Mouse (Mus musculus) forelimb bud, embryonic 11.5 days (tissue): ENCODE results near the gene Cenpb.
A peak's percentile ranks its signal among the peaks of the same experiment; 100 is the strongest.
"Not testable (repeated sequence)": the region's sequence is repeated elsewhere in the genome, so short reads cannot be mapped to it uniquely, and the experiment has no call there.

ENCODE experiments used
- DNase-seq: peaks from one replicate; pipeline ENCODE4 v3.0.0-alpha.2; 2012; ENCODE audit warnings: low read depth, low spot score

Gene Cenpb

DNA sequence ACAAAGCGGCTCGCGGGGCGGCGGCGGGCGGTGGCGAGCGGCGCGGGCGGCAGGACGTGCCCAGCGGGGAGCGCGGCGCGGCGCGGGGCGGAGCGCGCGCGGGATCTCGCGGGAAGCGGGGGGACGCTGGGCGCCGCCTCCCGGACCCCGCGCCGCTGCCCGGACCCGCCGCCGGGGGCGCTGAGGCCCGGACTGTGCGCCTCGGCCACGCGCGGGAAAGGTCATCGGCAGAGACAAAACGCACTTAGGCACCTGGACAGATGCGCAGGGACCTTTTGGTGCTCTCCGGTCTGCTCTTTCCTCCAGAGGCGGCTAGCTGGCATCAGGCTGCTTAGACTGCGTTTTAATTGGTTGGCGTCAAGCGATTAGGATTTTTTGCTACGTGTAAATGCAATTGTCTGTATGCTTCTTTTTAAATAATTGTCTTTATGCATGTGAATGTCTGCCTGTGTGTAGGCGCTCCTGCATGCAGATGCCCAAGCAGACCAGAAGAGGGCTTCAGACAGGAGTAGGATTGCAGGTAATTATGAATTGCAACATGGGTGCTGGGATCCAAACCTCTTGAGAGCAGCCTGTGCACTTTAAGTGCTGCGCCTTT is at the start of gene Cenpb:
Gene Cenpb, minus strand, starts transcription at position 78 of the 598 bp plus-strand sequence.
- peak; percentile 76 for DNase-seq

DNA sequence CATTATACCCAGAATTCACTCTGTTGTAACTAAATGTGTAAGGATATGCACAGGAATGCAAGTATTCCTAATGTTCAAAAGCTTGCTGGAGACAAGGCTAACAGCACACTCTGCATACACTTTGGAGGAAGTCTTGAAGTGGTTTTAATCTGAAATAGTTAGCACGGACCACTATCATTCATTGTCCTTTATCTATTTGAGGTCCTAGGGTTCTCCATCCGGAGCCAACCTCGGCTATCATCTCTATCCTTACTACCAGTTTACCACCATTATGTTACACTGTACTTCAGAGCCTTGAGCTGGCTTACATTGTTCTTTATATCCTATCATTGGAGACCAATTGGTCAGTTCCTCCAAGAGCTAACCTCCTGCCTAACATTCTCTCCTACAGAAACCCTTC is 47.4 kb upstream of the Cenpb start:
- DNase-seq, result no peak

GRCm38 (mm10) chr2:131226669-131227068 is 46.8 kb upstream of the Cenpb start:
- not testable (repeated sequence) for DNase-seq

DNA sequence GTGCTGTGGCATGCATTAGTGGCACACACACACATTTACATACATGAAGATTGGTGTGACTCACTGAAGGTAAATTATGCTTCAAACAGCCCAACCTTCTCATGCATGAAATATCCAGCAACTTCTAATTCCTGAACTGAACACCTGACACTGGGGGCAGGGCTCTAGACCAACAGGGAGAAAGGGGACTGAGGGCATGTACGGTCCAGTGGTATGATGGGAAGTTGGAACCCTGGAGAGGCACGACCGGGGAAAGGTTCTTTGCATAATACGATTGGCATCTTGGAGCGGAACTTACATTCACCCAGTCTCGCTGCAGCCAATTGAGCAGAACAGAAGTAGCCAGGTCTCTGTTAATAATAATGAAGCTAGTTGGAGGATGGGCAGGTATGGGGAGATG is 45.3 kb upstream of the Cenpb start:
- no peak for DNase-seq

DNA sequence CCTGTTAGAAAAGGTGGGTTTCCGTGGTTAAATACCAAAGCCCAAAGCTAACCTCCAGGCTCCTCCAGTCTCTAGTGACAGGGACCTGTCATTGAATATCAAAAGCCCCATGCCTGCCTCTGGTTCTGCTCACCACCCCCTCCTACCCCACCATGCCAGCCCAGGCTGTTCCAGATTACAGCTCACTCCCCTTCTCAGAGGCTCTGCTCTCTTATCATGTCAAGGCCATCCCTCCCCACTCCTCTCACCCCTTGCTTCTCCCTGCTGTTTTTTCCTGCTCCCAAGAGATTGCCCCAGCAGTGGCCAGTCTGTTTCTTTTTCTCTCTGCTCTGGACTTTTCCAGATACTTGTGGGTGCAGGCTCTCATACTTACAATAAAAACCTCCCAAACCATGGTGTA is 43.7 kb upstream of the Cenpb start:
- no peak for DNase-seq

GRCm38 (mm10) chr2:131222562-131222961 is 42.7 kb upstream of the Cenpb start:
- no peak for DNase-seq

DNA sequence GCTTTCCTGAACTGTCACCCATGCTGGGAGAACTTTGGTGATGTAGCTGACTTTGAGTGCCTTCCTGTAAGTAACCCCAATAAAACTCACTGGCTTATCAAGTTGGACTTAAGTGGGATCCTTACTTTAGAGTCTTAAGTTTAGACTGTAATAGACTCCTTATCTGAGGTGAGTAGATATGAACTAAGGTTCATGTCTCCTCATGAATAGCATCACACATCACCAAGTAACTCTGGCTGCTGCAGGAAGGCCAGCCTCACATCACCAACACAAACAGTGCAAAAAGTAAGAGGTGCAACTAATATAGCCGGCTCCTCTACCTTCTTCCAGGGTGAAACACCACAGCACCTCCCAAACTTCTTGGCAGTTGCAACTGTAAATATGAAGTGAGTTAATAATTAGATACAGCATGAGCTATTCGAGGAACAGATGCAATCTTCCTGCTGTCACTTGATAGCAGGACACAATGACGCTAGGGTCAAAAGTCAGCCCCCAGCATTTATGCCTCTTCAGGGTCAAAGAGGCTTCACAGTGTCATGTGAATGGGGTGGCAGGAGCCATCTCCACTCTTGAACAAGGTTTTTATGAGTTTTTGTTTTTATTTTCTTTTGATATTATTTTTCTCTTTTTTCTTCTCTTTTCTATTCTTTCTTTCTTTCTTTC is 42.1 kb upstream of the Cenpb start:
- DNase-seq, result no peak

GRCm38 (mm10) chr2:131220030-131220429 is 40.2 kb upstream of the Cenpb start:
- DNase-seq, result no peak

GRCm38 (mm10) chr2:131215941-131216858 is 36.3 kb upstream of the Cenpb start:
- DNase-seq, result no peak

DNA sequence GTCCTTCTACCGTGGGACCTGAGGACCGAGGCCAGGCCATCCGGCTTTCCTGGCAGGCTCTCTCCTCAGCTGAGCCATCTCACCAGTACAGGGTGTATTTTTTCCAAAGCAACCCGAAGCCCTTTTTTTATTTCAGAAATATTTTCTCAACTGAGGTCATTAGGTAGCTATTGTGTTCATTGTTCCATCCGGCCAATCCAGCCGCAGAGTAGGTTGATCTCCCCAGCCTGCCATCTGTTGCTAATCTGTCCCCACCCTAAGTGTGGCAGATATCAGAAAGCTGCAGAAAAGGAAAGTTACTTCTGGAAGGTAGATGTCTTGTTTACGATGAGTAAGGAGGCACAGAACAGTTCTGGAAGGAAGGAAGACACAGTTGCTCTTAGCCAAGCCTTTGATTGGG is 33.9 kb upstream of the Cenpb start:
- DNase-seq, result no peak

- no peak for DNase-seq
Observed at GRCm38 (mm10) chr2:131211026-131211615, 31.3 kb upstream of the Cenpb start.

GRCm38 (mm10) chr2:131209969-131210792 is 30.3 kb upstream of the Cenpb start:
- DNase-seq, result peak; percentile 94

GRCm38 (mm10) chr2:131209125-131209795 is 29.4 kb upstream of the Cenpb start:
- DNase-seq, result no peak

GRCm38 (mm10) chr2:131208356-131208755 is 28.5 kb upstream of the Cenpb start:
- no peak for DNase-seq

DNA sequence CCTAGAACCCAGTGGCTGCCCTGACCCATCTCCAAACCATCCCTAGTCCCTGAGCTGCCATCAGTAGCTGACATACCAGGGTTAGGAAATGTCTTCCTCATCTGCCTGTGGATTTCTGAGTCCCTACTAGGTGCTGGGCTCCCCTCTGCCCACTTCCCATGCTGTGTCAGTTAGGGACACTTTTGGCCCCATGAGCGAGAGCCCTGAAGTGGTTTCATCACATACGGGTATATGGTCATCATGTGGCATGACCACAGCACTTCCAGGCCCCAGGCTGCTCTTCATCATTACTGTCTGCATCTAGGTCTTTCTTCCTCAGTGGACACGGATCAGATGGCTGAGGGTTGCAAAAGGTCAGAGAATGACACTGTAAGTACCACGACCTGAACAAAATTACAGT is 26.9 kb upstream of the Cenpb start, which contains the start of gene Ap5s1:
Gene Ap5s1, plus strand, starts transcription at position 301 of the 400 bp plus-strand sequence.
- DNase-seq, result no peak

DNA sequence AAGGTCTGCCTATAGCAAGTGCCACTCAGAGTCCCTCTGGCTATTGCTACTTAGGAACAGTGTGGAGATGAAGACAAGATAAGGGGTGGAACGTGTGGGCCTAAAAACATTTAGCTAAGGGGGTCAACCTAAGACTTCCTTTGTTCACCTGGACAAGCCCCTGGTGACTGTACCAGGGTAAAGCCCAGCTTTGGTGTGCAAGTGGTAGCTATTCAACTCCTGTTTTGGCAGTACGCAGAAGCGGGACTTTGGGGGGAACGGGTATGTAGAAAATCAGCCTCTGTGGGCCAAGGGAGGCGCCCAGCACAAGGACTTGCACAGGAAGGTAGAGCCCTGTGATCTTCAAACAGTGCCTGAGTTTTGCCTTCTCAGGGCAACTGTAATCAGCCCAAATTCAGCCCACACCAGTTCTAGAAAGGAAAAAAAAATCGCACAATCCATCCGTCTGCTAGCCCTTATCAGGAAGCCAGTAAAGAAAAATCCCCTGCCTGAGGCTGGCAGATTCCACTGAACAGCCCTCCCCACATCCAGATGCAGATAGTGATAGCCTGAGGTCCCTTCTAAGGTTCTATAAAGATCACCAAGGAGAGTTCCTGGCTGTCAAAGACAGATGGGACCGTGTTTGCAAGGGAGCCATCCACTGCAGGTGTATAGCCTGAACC is 25.8 kb upstream of the Cenpb start:
- no peak for DNase-seq

- no peak for DNase-seq
Observed at GRCm38 (mm10) chr2:131204410-131204981, 24.6 kb upstream of the Cenpb start.

- no peak for DNase-seq
Observed at GRCm38 (mm10) chr2:131203816-131204409, 24.0 kb upstream of the Cenpb start.

- DNase-seq, result no peak
Observed at GRCm38 (mm10) chr2:131201262-131201661, 21.4 kb upstream of the Cenpb start.
